Mouse (Mus musculus): ENCODE data around the gene Nmnat3. TPM values are rescaled to one million over a fixed set of nuclear protein-coding genes. Genes with fewer than 3 reads are reported as not detected.

Nmnat3 gene
- total RNA-seq, 2 experiments from 2014 or later = 0.84 to 1.4 TPM

DNA sequence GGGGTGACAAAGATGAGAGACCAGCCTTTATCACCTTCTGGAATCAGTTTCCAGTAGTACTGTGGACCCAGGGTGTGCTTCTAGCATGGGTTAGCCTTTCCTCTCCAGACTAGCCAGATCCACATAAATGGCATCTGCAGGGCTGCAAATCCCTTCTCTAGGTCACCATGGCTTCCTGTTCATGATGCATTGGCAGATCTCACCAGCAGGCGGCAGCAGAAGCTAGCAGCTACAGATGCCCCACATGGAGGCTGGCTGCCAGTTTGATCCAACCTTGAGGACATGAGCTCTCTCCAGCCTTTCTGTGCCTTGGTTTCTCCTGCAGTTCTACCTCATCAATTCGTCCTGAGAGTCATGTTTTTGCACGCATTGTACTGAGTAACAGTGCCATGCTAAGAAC is 121.9 kb downstream of the Nmnat3 start:
- DNase-seq (ENCODE audit: extremely low spot score in 1 of 2, low spot score in 1 of 2) = peak; percentile 62 to 83

DNA sequence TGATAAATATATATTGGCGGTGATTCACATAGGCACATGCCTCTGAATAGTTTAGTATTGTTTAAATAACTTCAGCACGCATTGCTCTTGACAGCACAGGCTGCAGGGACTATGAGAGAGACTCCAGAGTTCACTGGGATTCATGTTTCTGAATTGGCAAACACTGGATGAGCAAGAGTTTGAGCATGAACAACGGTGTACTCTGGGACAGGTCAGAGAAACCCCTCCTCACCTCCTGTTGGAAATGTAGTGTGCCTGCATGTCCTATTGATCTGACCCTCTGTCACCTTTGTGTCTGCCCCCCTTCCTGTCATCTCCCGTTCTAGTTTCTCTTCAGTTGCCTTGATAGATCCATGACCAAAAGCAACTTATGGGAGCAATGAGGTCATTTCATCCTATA is 128.2 kb downstream of the Nmnat3 start:
- no peak for DNase-seq (ENCODE audit: extremely low spot score in 1 of 2, low spot score in 1 of 2)

DNA sequence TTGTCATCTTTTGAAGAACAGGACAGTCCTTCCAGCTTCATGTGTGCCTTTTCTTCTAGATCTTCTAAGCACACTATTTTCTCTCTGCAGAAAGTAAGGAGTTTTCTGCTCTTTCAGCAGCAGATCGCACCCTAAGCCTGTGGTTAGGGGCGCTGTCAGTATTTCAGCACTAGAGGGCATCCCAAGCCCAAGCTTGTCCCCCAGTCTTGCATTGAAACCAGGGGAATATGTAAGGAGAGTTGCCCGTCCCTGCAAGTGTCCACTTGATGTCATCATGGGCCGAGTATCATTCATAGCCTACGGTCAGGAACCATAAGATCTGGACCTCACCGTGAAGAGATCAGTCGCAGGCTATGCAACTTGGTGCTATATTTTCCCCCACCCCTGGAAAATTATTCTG is 130.7 kb downstream of the Nmnat3 start:
- no peak for DNase-seq (ENCODE audit: extremely low spot score in 1 of 2, low spot score in 1 of 2)

DNA sequence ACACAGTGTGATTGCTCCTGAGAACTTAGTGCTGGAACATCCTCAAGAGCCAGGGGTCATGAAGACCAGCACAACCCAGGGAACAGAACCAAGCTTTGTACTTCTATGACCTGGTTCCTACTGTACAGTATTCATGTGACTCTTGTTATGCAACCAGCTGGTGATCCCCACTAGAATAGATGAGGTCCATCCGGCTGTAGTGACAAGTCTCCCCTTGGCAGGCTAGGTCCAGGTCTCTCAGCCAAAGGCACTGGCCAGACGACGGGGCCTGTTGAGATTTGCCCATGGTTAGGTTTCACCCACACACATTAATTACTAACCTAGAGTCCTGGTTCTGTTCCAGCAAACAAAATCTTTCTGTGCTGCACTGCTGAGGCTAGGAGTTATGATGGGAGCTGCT is 131.1 kb downstream of the Nmnat3 start:
- no peak for DNase-seq (ENCODE audit: extremely low spot score in 1 of 2, low spot score in 1 of 2)

DNA sequence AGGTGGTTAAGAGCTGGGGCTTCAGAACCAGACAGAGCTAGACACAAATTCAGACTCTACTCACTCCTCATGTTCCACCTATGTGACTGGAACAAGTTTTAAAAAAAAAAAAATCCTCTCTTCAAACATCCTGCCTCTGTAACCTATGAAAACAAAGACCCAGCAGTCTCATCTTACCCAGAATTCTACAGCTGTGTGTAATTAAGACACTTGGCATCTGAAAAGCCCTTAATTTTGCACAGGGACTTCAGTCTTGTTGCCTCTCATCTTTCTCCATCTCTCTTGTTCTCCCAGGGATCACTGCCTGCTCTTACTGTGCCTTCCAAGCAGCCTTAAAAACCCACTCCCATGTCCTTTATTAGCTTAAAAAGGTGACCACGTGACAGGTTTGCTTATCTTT is 133.4 kb downstream of the Nmnat3 start:
- no peak for DNase-seq (ENCODE audit: extremely low spot score in 1 of 2, low spot score in 1 of 2)

DNA sequence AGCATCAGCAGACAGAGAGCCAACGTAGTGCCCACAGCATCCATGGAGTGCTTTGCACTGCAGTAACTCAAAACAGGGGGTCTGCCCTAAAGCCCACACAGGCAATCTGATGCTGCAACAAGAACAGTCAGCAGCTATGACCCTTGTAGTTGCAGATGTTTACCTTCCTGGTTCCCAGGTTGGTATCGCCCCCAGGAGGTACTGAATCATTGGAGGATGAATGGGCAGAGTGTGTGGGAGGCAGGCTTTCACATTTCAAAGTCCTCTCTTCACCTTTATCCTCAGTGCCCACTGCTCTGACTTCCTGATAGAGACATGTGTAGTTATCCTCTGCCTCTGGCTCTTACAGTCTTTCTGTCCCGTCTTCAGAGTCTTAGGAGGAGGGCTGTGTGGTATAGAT is 134.7 kb downstream of the Nmnat3 start:
- DNase-seq (ENCODE audit: extremely low spot score in 1 of 2, low spot score in 1 of 2) = no peak

DNA sequence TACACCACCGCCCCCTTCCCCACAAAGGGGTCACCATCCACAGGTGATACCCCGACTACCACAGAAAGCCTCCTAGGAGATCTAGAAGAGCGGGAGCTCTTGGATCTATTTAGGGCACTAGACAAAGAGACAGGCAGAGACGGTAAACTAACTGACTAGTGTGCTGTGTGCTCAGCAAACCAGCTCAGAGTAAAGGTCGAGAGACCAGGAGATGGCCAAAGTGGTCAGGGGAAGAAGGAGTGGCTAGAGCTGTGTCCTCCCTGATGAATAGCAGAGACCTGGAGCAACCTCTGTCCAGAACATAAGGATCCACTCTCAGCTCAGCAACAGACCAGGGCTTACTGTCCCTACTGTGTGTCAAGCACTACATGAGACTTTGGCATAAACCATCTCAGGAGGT is 135.4 kb downstream of the Nmnat3 start, which contains the start of gene Rbp1:
Rbp1 (plus strand) TSS at position 306 of the 400 bp plus-strand sequence.
- DNase-seq (ENCODE audit: extremely low spot score in 1 of 2, low spot score in 1 of 2) = no peak

DNA sequence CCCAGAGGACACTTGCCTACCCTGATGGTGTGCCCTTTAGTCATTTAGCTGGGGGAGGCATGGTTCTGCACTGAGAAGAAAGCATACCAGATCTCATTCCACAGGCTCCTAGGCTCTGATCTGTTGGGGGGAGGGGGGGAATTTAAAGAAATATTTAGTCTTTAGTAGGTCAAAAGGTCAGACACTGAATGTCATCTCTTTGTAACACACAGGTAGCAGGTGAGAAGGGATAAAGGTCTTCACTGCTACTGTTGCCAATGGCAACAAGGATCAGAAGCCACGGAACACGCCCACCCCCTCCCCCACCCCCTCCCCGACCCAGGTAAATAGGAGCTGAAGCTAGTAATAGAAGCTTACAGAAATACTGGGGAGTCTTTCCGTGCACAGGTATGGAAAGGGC is 136.5 kb downstream of the Nmnat3 start:
- no peak for DNase-seq (ENCODE audit: extremely low spot score in 1 of 2, low spot score in 1 of 2)

DNA sequence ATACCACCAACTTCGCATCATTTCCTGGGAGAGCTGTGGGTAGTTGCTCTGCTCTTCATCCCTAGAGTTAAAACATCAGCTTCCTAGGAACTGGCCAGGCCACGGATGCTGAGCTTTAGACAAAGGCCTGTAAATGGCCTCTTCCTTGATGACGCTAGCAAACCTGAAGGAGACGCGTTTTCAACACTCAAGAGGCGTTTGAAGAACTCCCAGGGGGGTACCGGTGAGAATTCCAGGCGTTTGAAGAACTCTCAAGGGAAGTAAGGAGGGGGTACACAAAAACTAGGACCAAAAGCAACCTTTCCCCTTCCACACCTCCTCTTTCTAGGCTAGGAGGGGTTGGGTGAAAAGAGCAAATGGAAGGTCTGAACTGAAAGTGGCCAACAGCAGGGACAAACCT is 137.1 kb downstream of the Nmnat3 start:
- DNase-seq (ENCODE audit: extremely low spot score in 1 of 2, low spot score in 1 of 2) = no peak

DNA sequence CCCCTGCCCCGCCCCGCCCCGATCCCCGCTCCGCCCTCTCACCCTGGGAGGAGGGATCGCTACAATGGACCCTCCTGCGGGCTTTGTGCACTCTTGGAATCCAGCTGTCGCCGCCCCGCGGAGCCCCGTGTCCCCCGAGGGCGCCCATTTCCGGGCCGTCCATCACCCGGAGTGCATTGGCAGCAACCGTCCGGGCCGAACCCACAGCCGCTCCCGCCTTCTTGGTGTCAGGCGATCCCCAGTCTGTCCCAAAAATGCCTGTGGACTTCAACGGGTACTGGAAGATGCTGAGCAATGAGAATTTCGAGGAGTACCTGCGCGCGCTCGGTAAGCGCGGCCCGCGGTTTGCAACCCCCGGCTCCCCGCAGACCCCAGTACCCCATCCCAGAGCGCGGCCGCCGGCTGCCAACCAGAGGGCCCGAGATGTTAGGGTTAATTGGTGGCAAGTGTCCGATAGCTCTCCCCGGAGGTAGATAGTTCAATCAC is 137.5 kb downstream of the Nmnat3 start:
- DNase-seq (ENCODE audit: extremely low spot score in 1 of 2, low spot score in 1 of 2) = no peak

DNA sequence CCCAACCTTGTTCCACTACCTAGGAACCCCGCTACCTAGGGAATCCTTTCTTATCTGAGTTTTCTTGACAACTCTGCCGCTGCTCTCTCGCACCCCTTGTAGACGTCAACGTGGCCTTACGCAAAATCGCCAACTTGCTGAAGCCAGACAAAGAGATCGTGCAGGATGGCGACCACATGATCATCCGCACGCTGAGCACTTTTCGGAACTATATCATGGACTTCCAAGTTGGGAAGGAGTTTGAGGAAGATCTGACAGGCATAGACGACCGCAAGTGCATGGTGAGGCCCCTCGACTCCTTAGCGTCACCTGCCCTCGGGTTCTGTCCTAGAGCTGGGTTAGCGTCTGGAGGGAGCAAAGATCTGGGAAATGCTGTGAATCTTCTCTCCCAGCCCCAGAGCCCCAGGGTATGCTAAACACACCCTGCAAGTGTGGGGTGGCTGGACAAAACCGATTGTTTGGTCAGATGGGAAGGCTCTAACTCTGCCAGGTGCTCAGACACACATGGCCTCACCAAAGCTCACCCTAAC is 138.2 kb downstream of the Nmnat3 start:
- DNase-seq (ENCODE audit: extremely low spot score in 1 of 2, low spot score in 1 of 2) = no peak

DNA sequence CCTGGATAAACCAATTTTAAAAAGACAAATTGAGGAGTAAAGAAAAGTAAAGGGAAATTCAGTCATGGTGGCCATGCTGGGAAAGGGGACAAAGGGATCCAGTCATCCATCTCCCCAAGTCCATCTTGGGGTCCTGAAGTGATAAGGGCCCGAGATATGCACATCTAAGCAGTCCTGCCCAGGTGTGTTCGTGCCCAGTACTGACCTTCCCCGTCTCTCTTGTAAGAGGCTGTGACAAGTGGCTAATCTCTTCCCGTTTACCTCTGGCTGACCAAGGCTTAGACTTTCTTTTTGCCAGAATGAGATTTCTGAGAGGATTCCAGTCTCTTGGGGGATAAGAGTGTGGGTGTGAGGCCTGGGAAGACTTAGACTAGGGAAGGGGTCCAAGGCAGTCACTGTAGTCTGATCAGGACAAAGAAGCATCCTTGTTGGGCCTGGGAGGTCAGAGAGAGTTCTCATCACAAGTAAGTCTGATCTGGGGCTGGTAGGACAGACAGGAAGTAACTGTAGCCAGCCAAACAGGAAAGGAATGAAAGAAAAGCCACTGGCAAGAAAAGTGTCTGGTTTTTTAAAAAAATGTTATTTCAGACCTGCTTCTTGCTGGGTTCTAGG is 140.8 kb downstream of the Nmnat3 start:
- no peak for DNase-seq (ENCODE audit: extremely low spot score in 1 of 2, low spot score in 1 of 2)

DNA sequence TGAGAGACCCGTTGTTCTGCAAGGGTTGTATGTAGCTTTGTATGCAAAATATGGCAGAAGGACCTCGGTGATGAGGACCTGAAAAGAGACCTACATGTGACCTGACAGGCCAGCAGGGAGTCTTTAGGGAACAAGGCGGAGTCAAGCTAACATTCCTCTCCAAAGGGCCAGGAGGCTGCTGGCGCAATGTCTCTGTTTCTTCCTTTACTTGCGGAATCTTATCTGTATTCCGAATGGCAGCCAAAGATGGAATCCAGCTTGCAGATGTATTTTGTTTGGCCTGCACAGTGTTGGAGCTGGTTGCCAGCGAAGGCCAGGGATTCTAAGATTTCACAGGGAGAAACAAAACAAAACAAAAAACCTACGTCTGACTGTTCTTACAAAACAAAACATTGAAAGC is 141.5 kb downstream of the Nmnat3 start:
- DNase-seq (ENCODE audit: extremely low spot score in 1 of 2, low spot score in 1 of 2) = no peak

DNA sequence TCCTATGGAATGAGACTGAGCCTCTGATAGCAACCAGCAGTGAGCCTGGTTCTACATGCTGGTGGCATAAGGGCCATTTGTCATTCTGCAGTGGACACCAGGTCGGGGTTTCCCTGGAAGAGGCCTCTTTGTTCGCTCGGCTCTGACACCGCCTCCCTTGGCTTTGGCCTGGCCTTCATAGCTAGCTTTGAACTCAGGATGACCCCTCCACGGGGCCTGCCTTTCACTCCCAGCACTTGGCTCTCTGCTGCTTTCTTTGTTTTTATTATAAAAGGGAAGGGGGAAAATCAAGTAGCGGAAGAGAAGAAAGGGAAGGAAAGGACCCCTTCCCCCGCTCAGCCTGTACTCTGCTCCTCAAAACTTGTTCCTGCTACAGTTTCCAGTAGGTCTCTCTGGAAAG is 142.6 kb downstream of the Nmnat3 start:
- DNase-seq (ENCODE audit: extremely low spot score in 1 of 2, low spot score in 1 of 2) = no peak

DNA sequence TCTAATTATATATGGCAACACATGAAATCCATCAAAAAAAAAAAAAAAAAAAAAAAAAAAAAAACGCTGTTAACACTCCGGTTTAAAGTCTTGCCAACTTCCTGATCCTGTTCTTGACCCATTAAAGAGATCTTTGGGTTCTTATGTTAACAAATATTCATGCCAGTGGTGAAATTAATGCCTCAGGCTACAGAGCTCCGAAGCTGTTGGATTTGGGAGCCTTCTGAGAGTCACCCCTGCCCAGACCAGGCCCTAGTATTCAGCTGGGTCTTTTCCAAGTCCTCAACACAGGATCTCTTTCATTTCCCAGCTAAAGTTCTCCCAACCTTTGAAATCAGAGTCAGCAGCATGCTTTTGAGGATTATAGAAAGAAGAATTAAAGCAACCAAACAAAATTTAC is 143.3 kb downstream of the Nmnat3 start:
- DNase-seq (ENCODE audit: extremely low spot score in 1 of 2, low spot score in 1 of 2) = no peak

DNA sequence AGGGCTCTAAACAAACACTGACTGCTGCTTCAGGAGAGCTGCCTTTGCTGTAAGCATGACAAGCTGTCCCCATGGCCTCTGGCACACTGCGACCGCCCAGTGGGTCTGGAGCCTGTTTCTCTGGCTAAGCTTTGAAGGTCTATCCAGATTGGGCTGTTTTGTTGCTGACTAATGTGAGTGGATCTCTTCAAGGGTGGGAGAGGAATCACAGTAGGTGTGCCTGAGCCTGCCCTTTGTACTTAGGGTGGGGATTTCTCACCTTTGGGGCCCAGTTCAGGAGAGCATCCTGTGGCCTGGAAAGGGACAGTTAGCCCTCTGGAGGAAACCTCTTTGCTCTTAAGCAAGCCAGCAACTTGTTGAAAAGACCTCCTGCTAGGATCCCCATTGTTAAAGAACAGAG is 145.8 kb downstream of the Nmnat3 start:
- DNase-seq (ENCODE audit: extremely low spot score in 1 of 2, low spot score in 1 of 2) = no peak

DNA sequence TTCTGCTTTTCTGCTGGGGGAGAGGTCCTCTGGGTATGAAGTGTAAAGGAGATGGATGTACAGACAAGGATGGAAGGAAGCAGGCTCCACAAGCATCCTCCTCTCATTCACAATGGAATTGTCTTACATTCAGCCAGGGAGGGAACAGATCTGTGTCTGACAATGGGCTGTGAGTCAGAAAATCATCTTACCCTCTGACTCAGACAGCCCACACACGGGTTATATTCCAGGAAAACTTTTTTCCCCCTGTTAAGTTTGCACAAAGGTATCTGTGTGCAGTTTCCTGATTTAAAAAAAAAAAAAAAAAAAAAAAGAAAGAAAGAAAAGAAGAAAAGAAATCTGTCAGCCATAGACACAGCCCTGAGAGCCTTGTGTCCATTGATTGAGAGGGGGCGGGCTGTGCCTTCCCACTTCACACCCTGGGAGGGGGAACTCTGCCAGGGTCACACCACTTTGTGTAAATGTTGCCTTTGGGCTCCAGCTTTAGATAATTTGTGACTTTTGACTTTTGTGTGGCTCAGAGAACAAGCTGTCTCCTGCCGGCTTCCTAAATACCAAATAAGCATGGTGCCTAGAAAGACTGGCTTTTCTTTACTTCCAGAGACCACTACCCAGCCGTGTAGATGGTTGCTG is 146.8 kb downstream of the Nmnat3 start:
- no peak for DNase-seq (ENCODE audit: extremely low spot score in 1 of 2, low spot score in 1 of 2)

DNA sequence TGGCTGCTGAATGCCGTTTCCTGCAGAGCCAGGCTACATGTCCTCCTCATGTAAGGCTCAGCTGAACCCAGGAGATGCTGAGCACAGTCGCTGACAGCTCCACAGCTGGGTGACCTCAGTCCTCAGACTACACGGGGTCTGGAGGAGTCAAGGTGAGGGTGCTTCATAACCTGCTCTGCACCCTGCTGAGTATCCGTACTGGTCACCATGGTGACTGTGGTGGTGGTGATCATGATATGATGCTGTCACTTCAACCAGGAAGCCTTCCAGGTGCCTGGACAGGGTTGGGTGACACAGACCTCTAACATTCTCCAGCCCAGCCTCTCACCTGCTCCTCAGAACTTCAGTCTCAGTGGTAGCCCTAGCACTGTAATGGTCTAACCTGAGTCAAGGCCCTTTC is 150.6 kb downstream of the Nmnat3 start:
- DNase-seq (ENCODE audit: extremely low spot score in 1 of 2, low spot score in 1 of 2) = no peak

DNA sequence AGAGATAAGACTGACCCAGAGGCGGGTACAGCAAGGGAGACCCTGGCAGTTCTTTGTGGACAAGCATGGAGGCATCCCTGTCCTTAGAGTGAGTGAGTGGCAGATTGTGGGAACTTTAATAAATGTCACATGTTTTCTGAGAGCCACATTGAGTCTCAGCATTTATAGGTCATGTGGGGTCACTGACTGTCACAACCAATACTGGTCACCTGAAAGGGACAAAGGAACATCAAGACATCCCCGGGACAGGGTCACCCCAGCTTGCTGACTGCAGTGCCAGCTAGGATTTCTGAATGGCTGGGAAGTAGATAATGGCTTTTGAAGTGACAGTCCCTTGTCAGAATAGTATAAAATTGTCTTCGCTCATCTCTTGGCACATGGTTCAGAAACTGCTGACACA is 151.9 kb downstream of the Nmnat3 start:
- no peak for DNase-seq (ENCODE audit: extremely low spot score in 1 of 2, low spot score in 1 of 2)

DNA sequence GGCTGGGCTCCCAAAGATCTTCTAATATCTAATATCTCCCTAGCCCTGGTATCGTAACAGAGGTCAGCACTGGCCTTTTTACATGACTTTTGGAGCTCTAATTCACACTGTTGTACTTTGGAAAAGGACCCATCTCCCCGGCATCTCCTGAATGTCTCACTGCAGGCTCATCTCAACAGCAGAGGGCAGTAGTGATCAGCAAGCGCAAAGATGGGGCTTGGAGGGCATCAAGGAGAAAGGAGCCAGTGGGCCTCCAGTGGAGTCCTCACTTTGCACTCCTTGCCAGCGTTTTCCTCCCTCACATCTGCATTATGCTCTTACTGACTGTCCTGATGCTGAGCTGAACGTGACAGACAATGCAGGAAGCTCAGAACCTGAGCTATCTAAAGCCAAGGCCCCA is 155.4 kb downstream of the Nmnat3 start:
- DNase-seq (ENCODE audit: extremely low spot score in 1 of 2, low spot score in 1 of 2) = peak in 1 of 2 experiments; percentile 60

DNA sequence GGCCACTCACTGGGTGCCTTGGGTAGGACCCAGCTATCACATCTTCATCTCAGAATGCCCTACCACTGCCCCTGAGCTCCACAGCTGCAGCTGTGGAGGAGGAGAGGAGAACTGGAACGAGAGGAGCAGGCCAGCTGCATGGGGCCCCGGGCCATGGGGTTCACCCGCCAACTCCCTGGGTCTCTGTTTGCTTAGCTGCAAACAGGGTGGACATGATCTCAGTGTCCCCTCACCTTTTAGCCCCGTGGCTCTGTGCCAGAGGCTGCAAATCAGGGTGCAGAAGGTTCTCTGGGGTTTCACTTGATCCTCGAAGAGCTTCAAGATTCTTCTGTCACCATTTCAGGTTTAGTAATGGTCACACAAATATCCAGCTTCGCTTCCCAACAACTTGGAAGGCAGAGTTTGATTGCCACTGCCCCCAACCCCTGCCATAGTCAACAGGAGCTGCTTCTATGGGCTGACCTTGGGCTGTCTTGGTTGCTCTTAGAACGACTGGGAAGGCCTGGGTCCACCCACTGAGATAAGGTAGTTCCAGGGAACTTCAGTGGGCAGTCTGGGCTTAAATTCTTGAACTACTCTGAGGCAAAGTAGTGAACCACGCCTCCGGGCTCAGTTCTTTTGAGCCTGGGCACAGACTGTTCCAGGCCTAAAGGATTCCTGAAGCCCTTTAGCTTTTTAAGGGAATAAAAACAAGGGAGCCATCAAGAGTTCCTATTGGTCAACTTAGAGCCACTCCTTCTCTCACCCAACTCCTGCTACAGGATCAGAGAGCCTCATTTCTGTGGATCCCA is 158.3 kb downstream of the Nmnat3 start:
- DNase-seq (ENCODE audit: extremely low spot score in 1 of 2, low spot score in 1 of 2) = no peak
